Mouse (Mus musculus): Measurements from ENCODE around the gene Ddx31.

- TF ChIP-seq HCFC1 (IDR thresholded peaks at IDR 0.05; ENCODE audit: borderline replicate concordance, insufficient read depth, low read length): no peak
- TF ChIP-seq ZNF384 (IDR thresholded peaks at IDR 0.05; ENCODE audit: low read depth, low read length): no peak
- no peak for TF ChIP-seq ZC3H11A (IDR thresholded peaks at IDR 0.05; ENCODE audit: borderline replicate concordance, low read depth, low read length)
- TF ChIP-seq CHD2 (IDR thresholded peaks at IDR 0.05; ENCODE audit: low read depth, low read length): no peak
- no peak for TF ChIP-seq MAFK (IDR thresholded peaks at IDR 0.05; ENCODE audit: insufficient read depth, low read depth, low read length)
Measured at GRCm38 (mm10) chr2:28912961-28913360, 72.8 kb downstream of the Ddx31 start.

Data from ES-E14 (cell line).